Mouse (Mus musculus) lung, embryonic 14.5 days (tissue): ENCODE results near the gene Prg4. TPM values are rescaled to one million over a fixed set of nuclear protein-coding genes. Genes with fewer than 3 reads are reported as not detected.
A peak's percentile ranks its signal among the peaks of the same experiment; 100 is the strongest.

Source experiments
- ATAC-seq: fragments of 200-750 bp; cut with Nextera tagmentation; 2 replicates; pipeline ENCODE4 v1.8.0; 2017; ENCODE audit warnings: mild to moderate bottlenecking, moderate TSS enrichment, moderate library complexity; ENCODE audit not compliant: insufficient read depth
- DNase-seq: peaks from one replicate; pipeline ENCODE4 v3.0.0-alpha.2; 2015
- H3K27ac ChIP-seq: fragments of 300-500 bp; sonication (generic); 2 replicates; pipeline ENCODE4 v1.5.1; 2014; ENCODE audit warnings: low read depth, mild to moderate bottlenecking, moderate library complexity
- H3K27me3 ChIP-seq: fragments of 300-500 bp; sonication (generic); 2 replicates; pipeline ENCODE4 v1.6.1; 2014; ENCODE audit warnings: low read length, control low read depth; ENCODE audit not compliant: insufficient read depth
- H3K36me3 ChIP-seq: fragments of 300-500 bp; sonication (generic); 2 replicates; pipeline ENCODE4 v1.6.1; 2014; ENCODE audit warnings: control low read depth; ENCODE audit not compliant: insufficient read depth
- H3K4me1 ChIP-seq: fragments of 300-500 bp; sonication (generic); 2 replicates; pipeline ENCODE4 v1.6.1; 2014; ENCODE audit warnings: antibody characterized with exemption, control low read depth; ENCODE audit not compliant: insufficient read depth
- H3K4me2 ChIP-seq: fragments of 300-500 bp; sonication (generic); 2 replicates; pipeline ENCODE4 v1.6.1; 2014; ENCODE audit warnings: mild to moderate bottlenecking
- H3K4me3 ChIP-seq: fragments of 300-500 bp; sonication (generic); 2 replicates; pipeline ENCODE4 v1.5.1; 2014; ENCODE audit warnings: low read depth, low read length
- H3K9ac ChIP-seq: fragments of 300-500 bp; sonication (generic); 2 replicates; pipeline ENCODE4 v1.6.1; 2014
- H3K9me3 ChIP-seq: fragments of 300-500 bp; sonication (generic); 2 replicates; pipeline ENCODE4 v1.6.1; 2016; ENCODE audit warnings: low read depth, low read length, control low read depth
- CTCF ChIP-seq: IDR thresholded peaks from 2 replicates; pipeline ENCODE4 v1.5.1; 2016; ENCODE audit warnings: antibody characterized with exemption, low read depth
- WGBS: fragments of 180-500 bp; shearing (Covaris S2); extraction: QIAGEN DNeasy Blood & Tissue Kit; methylation state at CpG from one replicate; pipeline ENCODE4 v1.1.7; 2014; 5-methylcytosine and 5-hydroxymethylcytosine counted together
- polyA plus RNA-seq: library from polyadenylated mRNA; unstranded; fragments of >200 nt; fragmentation: Nextera tagmentation; extraction: Ambion mirVana; gene quantifications from 2 replicates; pipeline ENCODE4 v1.2.1, GENCODE M21; 2014

Prg4 gene
- polyA plus RNA-seq, 1 experiment from 2014 or later = 0.55 TPM

GRCm38 (mm10) chr1:150459599-150459998 is 6.4 kb downstream of the Prg4 start:
- H3K36me3 ChIP-seq = no peaks in the 10 kb centered on the region
- no peak overlapping the region for H3K4me3 ChIP-seq
- H3K4me1 ChIP-seq = no peaks in the 10 kb centered on the region
- no peak overlapping the region for H3K9ac ChIP-seq
- 78% methylated on average over 3 of the region's 3 CpGs for WGBS
- no peak for TF ChIP-seq CTCF
- no peaks in the 10 kb centered on the region for H3K9me3 ChIP-seq
- DNase-seq = no peak
- no peaks in the 10 kb centered on the region for H3K27me3 ChIP-seq
- H3K4me2 ChIP-seq = no peak overlapping the region
- H3K27ac ChIP-seq = no peak overlapping the region
- ATAC-seq = no peak

DNA sequence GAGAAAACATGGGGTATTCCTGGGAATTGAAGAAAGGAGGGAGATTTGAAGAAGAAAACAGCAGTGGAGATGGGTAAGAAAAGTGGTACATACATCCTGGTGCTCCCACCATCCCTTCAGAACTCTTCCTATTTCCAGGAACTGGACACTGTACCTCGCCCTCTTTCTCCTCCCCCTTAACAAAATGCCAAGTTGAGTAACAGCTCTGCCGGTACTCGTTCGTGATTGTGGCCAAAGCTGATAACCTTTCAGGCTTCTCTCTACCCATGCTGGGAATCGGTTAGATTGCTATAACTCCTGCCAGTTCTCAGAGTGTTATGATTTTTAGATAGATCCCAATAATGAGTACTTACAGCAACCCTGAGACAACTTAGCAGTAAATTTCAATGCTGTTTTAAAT is 7.0 kb downstream of the Prg4 start:
- ATAC-seq (no peak), DNase-seq (no peak)
- no peak overlapping the region for H3K4me3 ChIP-seq
- WGBS = 67% methylated on average over 5 of the region's 5 CpGs
- H3K27ac ChIP-seq = no peak overlapping the region
- H3K9me3 ChIP-seq = no peaks in the 10 kb centered on the region
- H3K36me3 ChIP-seq = no peaks in the 10 kb centered on the region
- no peak overlapping the region for H3K4me2 ChIP-seq
- no peaks in the 10 kb centered on the region for H3K27me3 ChIP-seq
- TF ChIP-seq CTCF = no peak
- H3K9ac ChIP-seq = no peak overlapping the region
- no peaks in the 10 kb centered on the region for H3K4me1 ChIP-seq

DNA sequence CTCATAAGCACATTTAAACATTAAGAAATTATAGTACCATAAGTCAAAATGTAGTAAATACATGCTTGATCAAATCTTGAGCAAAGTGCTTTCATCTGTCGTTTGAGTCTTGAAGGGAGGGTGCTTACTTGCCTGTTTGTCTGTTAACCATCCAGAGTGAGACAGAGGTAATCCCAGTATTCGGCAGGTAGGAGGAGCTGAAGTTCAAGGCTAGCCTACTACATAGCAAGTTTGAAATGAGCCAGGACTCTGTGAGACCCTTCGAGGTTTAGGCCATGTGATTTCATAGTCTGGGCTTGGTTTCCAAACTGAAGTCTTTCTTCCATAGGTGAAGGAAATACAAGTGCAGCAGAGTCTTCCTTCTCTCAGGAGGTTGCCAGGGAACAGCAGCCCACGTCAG is 24.2 kb downstream of the Prg4 start:
- no peak for TF ChIP-seq CTCF
- H3K27me3 ChIP-seq = no peaks in the 10 kb centered on the region
- H3K4me2 ChIP-seq = no peak overlapping the region
- ATAC-seq (no peak), DNase-seq (no peak)
- H3K4me1 ChIP-seq = no peaks in the 10 kb centered on the region
- H3K9me3 ChIP-seq = no peaks in the 10 kb centered on the region
- no peak overlapping the region for H3K4me3 ChIP-seq
- no peak overlapping the region for H3K27ac ChIP-seq
- no peak overlapping the region for H3K9ac ChIP-seq
- 78% methylated on average over 4 of the region's 4 CpGs for WGBS
- H3K36me3 ChIP-seq = peaks cover 79% of the 10 kb centered on the region

DNA sequence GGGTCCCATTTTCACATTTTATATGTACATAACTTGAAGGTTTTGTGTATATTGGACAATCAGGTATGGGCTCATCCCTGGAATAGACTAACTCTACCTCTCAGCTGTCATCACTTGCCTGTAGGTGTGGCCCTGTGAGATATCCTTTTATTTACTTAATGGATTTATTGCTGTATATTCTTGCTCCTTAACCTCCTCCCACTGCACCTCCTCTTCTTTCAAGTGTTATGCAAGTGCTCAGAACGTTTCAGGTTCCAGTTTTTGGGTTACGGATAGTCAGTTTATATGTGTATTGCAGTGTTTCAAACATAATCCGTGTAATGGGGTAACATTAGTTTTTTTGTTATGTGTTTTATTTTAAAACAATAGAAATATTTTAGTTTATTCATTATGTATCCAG is 27.3 kb downstream of the Prg4 start:
- H3K27ac ChIP-seq = no peak overlapping the region
- H3K4me3 ChIP-seq = no peak overlapping the region
- no peak overlapping the region for H3K4me2 ChIP-seq
- no peak overlapping the region for H3K9ac ChIP-seq
- no peak for DNase-seq
- H3K9me3 ChIP-seq = no peaks in the 10 kb centered on the region
- ATAC-seq = no peak
- peaks cover 78% of the 10 kb centered on the region for H3K36me3 ChIP-seq
- no peaks in the 10 kb centered on the region for H3K4me1 ChIP-seq
- H3K27me3 ChIP-seq = no peaks in the 10 kb centered on the region
- WGBS = 88% methylated on average over 3 of the region's 3 CpGs
- TF ChIP-seq CTCF = no peak

DNA sequence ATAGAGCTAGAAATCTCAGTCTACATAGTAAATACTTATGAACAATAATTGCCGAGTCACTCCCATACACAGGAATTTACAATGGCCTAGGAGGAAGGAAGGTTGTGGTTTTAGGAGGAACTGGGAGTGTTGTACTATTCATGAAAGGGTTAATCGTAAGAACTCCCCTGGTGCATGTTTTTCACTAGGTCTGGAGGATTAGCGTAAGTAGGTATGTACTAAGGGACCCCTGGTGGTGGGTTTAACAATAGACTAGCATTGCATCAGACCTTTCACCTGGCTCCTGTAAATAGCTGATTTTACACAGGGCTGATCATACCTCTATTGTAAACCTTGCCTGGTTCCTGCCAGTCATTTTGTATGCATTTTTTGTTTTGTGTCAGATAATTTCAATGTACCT is 39.7 kb downstream of the Prg4 start:
- Histone ChIP-seq H3K4me2 (no peak overlapping the region), H3K27ac (no peak overlapping the region), H3K9ac (no peak overlapping the region), H3K4me3 (no peak overlapping the region), H3K4me1 (no peaks in the 10 kb centered on the region), H3K9me3 (no peaks in the 10 kb centered on the region), H3K27me3 (no peaks in the 10 kb centered on the region), H3K36me3 (peaks cover 90% of the 10 kb centered on the region)
- DNase-seq (no peak), ATAC-seq (no peak)
- TF ChIP-seq CTCF = 0 out of 2 replicates have a peak, but pooled peaks have one; percentile 9
- 72% methylated on average over 3 of the region's 3 CpGs for WGBS

GRCm38 (mm10) chr1:150425665-150426064 is 40.3 kb downstream of the Prg4 start:
- no peak overlapping the region for H3K4me3 ChIP-seq
- 84% methylated on average over 9 of the region's 9 CpGs for WGBS
- no peaks in the 10 kb centered on the region for H3K27me3 ChIP-seq
- H3K36me3 ChIP-seq = peaks cover 87% of the 10 kb centered on the region
- ATAC-seq (no peak), DNase-seq (no peak)
- H3K4me1 ChIP-seq = no peaks in the 10 kb centered on the region
- H3K9ac ChIP-seq = no peak overlapping the region
- H3K27ac ChIP-seq = no peak overlapping the region
- H3K4me2 ChIP-seq = no peak overlapping the region
- TF ChIP-seq CTCF = no peak
- H3K9me3 ChIP-seq = no peaks in the 10 kb centered on the region

DNA sequence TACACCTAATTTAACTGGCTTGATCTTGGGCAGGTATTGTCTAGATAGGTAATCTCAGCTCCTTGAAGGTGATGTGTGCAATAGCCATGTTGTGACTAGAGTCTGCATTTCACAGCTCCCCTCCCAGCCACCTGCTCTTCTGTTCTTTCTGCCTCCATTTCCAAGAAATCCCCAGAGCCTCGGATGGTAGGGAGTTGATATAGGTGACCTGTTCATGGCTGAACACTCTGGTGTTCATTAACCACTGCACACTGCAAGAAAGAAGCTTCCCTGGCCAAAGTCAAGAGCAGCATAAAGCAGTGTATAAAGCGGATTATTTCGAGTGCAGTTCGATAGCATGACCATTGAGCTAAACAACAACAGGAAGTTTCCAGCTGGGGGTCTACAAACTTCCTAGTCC is 47.5 kb downstream of the Prg4 start:
- Histone ChIP-seq H3K36me3 (peaks cover 79% of the 10 kb centered on the region), H3K9me3 (no peaks in the 10 kb centered on the region), H3K27ac (no peak overlapping the region), H3K9ac (no peak overlapping the region), H3K4me2 (no peak overlapping the region), H3K4me3 (no peak overlapping the region), H3K4me1 (no peaks in the 10 kb centered on the region), H3K27me3 (no peaks in the 10 kb centered on the region)
- DNase-seq (no peak), ATAC-seq (no peak)
- TF ChIP-seq CTCF = no peak
- 93% methylated on average over 4 of the region's 4 CpGs for WGBS

GRCm38 (mm10) chr1:150416006-150416405 is 50.0 kb downstream of the Prg4 start:
- Histone ChIP-seq H3K27ac (no peak overlapping the region), H3K9me3 (no peaks in the 10 kb centered on the region), H3K4me3 (no peak overlapping the region), H3K9ac (no peak overlapping the region), H3K4me1 (no peaks in the 10 kb centered on the region), H3K4me2 (no peak overlapping the region), H3K36me3 (peaks cover 79% of the 10 kb centered on the region), H3K27me3 (no peaks in the 10 kb centered on the region)
- no peak for ATAC-seq
- no peak for TF ChIP-seq CTCF
- 90% methylated on average over 3 of the region's 3 CpGs for WGBS
- no peak for DNase-seq
